Mouse (Mus musculus): ENCODE measurements around the gene Htt. TPM values are rescaled to one million over a fixed set of nuclear protein-coding genes. Genes with fewer than 3 reads are reported as not detected.

Htt gene
- polyA plus RNA-seq, 1 experiment from 2014 or later: 4.9 TPM

GRCm38 (mm10) chr5:34904412-34904811, 142.9 kb downstream of the Htt start:
- H3K9me3 ChIP-seq (replicated peaks; ENCODE audit: control insufficient read depth, low read length): no peaks in the 10 kb centered on the region
- no peaks in the 10 kb centered on the region for H3K27me3 ChIP-seq (ENCODE audit: control insufficient read depth, insufficient read depth, low read depth, low read length)
- no peak overlapping the region for H3K27ac ChIP-seq (ENCODE audit: low read length)
- peaks cover 32% of the 10 kb centered on the region for H3K36me3 ChIP-seq (ENCODE audit: control insufficient read depth, insufficient read depth)
- ATAC-seq (ENCODE audit: low read depth): no peak
- H3K4me2 ChIP-seq (ENCODE audit: low read depth, low read length): no peak overlapping the region
- H3K4me1 ChIP-seq (ENCODE audit: control insufficient read depth, low read depth, low read length): peaks cover 8% of the 10 kb centered on the region
- no peak overlapping the region for H3K9ac ChIP-seq (ENCODE audit: low read depth, low read length)
- H3K4me3 ChIP-seq (ENCODE audit: low read depth, low read length): no peak overlapping the region

GRCm38 (mm10) chr5:34907230-34907629, 145.7 kb downstream of the Htt start:
- no peak overlapping the region for H3K9ac ChIP-seq (ENCODE audit: low read depth, low read length)
- H3K4me1 ChIP-seq (ENCODE audit: control insufficient read depth, low read depth, low read length): peaks cover 29% of the 10 kb centered on the region
- no peak overlapping the region for H3K4me3 ChIP-seq (ENCODE audit: low read depth, low read length)
- ATAC-seq (ENCODE audit: low read depth): no peak
- no peak overlapping the region for H3K27ac ChIP-seq (ENCODE audit: low read length)
- H3K36me3 ChIP-seq (ENCODE audit: control insufficient read depth, insufficient read depth): peaks cover 24% of the 10 kb centered on the region
- no peaks in the 10 kb centered on the region for H3K27me3 ChIP-seq (ENCODE audit: control insufficient read depth, insufficient read depth, low read depth, low read length)
- WGBS (ENCODE audit: insufficient replicate concordance): 86% methylated on average over 4 of the region's 4 CpGs
- H3K4me2 ChIP-seq (ENCODE audit: low read depth, low read length): no peak overlapping the region
- no peaks in the 10 kb centered on the region for H3K9me3 ChIP-seq (replicated peaks; ENCODE audit: control insufficient read depth, low read length)

- Histone ChIP-seq H3K36me3 (ENCODE audit: control insufficient read depth, insufficient read depth) (peaks cover 21% of the 10 kb centered on the region), H3K9ac (ENCODE audit: low read depth, low read length) (no peak within 1 kb of the TSS; the same call in 1 of the 2 replicates)
- ATAC-seq (ENCODE audit: low read depth): no peak
These were observed 146.6 kb downstream of the Htt start, which contains the start of gene Msantd1 for GRCm38 (mm10) chr5:34907910-34908725. Gene Msantd1, plus strand, starts transcription at chr5:34908012.

GRCm38 (mm10) chr5:34908726-34909633, 147.4 kb downstream of the Htt start:
- WGBS (ENCODE audit: insufficient replicate concordance): 73% methylated on average over 9 of the region's 9 CpGs
- peak overlapping the region; percentile 91 for H3K27ac ChIP-seq (ENCODE audit: low read length)
- H3K27me3 ChIP-seq (ENCODE audit: control insufficient read depth, insufficient read depth, low read depth, low read length): no peaks in the 10 kb centered on the region
- H3K9me3 ChIP-seq (replicated peaks; ENCODE audit: control insufficient read depth, low read length): no peaks in the 10 kb centered on the region
- peaks cover 21% of the 10 kb centered on the region for H3K36me3 ChIP-seq (ENCODE audit: control insufficient read depth, insufficient read depth)
- H3K9ac ChIP-seq (ENCODE audit: low read depth, low read length): no peak overlapping the region; the same call in 1 of the 2 replicates
- no peak overlapping the region for H3K4me2 ChIP-seq (ENCODE audit: low read depth, low read length)
- peaks cover 29% of the 10 kb centered on the region for H3K4me1 ChIP-seq (ENCODE audit: control insufficient read depth, low read depth, low read length)
- no peak for ATAC-seq (ENCODE audit: low read depth)
- no peak overlapping the region for H3K4me3 ChIP-seq (ENCODE audit: low read depth, low read length)

More at GRCm38 (mm10) chr5:34907910-34908725, 146.6 kb downstream of the Htt start, which contains the start of gene Msantd1:
- Histone ChIP-seq H3K27ac (ENCODE audit: low read length) (peak within 1 kb of the TSS; percentile 26), H3K4me3 (ENCODE audit: low read depth, low read length) (no peak within 1 kb of the TSS), H3K4me1 (ENCODE audit: control insufficient read depth, low read depth, low read length) (peaks cover 29% of the 10 kb centered on the region), H3K4me2 (ENCODE audit: low read depth, low read length) (no peak within 1 kb of the TSS), H3K9me3 (replicated peaks; ENCODE audit: control insufficient read depth, low read length) (no peaks in the 10 kb centered on the region), H3K27me3 (ENCODE audit: control insufficient read depth, insufficient read depth, low read depth, low read length) (no peaks in the 10 kb centered on the region)
- WGBS (ENCODE audit: insufficient replicate concordance): 81% methylated on average over 6 of the region's 6 CpGs

GRCm38 (mm10) chr5:34909634-34910503, 148.3 kb downstream of the Htt start:
- Histone ChIP-seq H3K4me2 (ENCODE audit: low read depth, low read length) (peak overlapping the region; percentile 18; the same call in 1 of the 2 replicates), H3K4me3 (ENCODE audit: low read depth, low read length) (no peak overlapping the region), H3K36me3 (ENCODE audit: control insufficient read depth, insufficient read depth) (peaks cover 15% of the 10 kb centered on the region), H3K27ac (ENCODE audit: low read length) (peak overlapping the region; percentile 91), H3K27me3 (ENCODE audit: control insufficient read depth, insufficient read depth, low read depth, low read length) (no peaks in the 10 kb centered on the region), H3K9ac (ENCODE audit: low read depth, low read length) (peak overlapping the region; percentile 43), H3K4me1 (ENCODE audit: control insufficient read depth, low read depth, low read length) (peaks cover 29% of the 10 kb centered on the region), H3K9me3 (replicated peaks; ENCODE audit: control insufficient read depth, low read length) (no peaks in the 10 kb centered on the region)
- WGBS (ENCODE audit: insufficient replicate concordance): 48% methylated on average over 1 of the region's 1 CpGs
- ATAC-seq (ENCODE audit: low read depth): peak; percentile 85

GRCm38 (mm10) chr5:34910504-34910815, 148.9 kb downstream of the Htt start:
- 56% methylated on average over 4 of the region's 4 CpGs for WGBS (ENCODE audit: insufficient replicate concordance)
- Histone ChIP-seq H3K27ac (ENCODE audit: low read length) (peak overlapping the region; percentile 91), H3K36me3 (ENCODE audit: control insufficient read depth, insufficient read depth) (peaks cover 15% of the 10 kb centered on the region), H3K4me1 (ENCODE audit: control insufficient read depth, low read depth, low read length) (peaks cover 29% of the 10 kb centered on the region), H3K9ac (ENCODE audit: low read depth, low read length) (no peak overlapping the region), H3K9me3 (replicated peaks; ENCODE audit: control insufficient read depth, low read length) (no peaks in the 10 kb centered on the region), H3K4me3 (ENCODE audit: low read depth, low read length) (no peak overlapping the region), H3K4me2 (ENCODE audit: low read depth, low read length) (peak overlapping the region; percentile 4; the same call in 1 of the 2 replicates), H3K27me3 (ENCODE audit: control insufficient read depth, insufficient read depth, low read depth, low read length) (no peaks in the 10 kb centered on the region)
- peak; percentile 35 for ATAC-seq (ENCODE audit: low read depth)

- H3K4me3 ChIP-seq (ENCODE audit: low read depth, low read length): no peak overlapping the region
- H3K36me3 ChIP-seq (ENCODE audit: control insufficient read depth, insufficient read depth): no peaks in the 10 kb centered on the region
- WGBS (ENCODE audit: insufficient replicate concordance): 3% methylated on average over 1 of the region's 1 CpGs
- H3K27me3 ChIP-seq (ENCODE audit: control insufficient read depth, insufficient read depth, low read depth, low read length): no peaks in the 10 kb centered on the region
- no peaks in the 10 kb centered on the region for H3K9me3 ChIP-seq (replicated peaks; ENCODE audit: control insufficient read depth, low read length)
- H3K4me1 ChIP-seq (ENCODE audit: control insufficient read depth, low read depth, low read length): peaks cover 31% of the 10 kb centered on the region
- H3K9ac ChIP-seq (ENCODE audit: low read depth, low read length): no peak overlapping the region
- no peak overlapping the region for H3K27ac ChIP-seq (ENCODE audit: low read length)
- no peak overlapping the region for H3K4me2 ChIP-seq (ENCODE audit: low read depth, low read length)
- ATAC-seq (ENCODE audit: low read depth): peak; percentile 65
These were observed 154.3 kb downstream of the Htt start for GRCm38 (mm10) chr5:34915801-34916200.

- 86% methylated on average over 10 of the region's 10 CpGs for WGBS (ENCODE audit: insufficient replicate concordance)
- H3K4me3 ChIP-seq (ENCODE audit: low read depth, low read length): no peak overlapping the region
- H3K4me1 ChIP-seq (ENCODE audit: control insufficient read depth, low read depth, low read length): peaks cover 23% of the 10 kb centered on the region
- no peak overlapping the region for H3K27ac ChIP-seq (ENCODE audit: low read length)
- ATAC-seq (ENCODE audit: low read depth): no peak
- no peaks in the 10 kb centered on the region for H3K9me3 ChIP-seq (replicated peaks; ENCODE audit: control insufficient read depth, low read length)
- no peaks in the 10 kb centered on the region for H3K27me3 ChIP-seq (ENCODE audit: control insufficient read depth, insufficient read depth, low read depth, low read length)
- no peak overlapping the region for H3K9ac ChIP-seq (ENCODE audit: low read depth, low read length)
- H3K4me2 ChIP-seq (ENCODE audit: low read depth, low read length): no peak overlapping the region
- no peaks in the 10 kb centered on the region for H3K36me3 ChIP-seq (ENCODE audit: control insufficient read depth, insufficient read depth)
These were observed 155.7 kb downstream of the Htt start for GRCm38 (mm10) chr5:34917234-34917655.

All from liver, embryonic 16.5 days (tissue).